Mouse (Mus musculus) spleen, adult 2 months (tissue): ENCODE measurements around the gene Sfswap. TPM values are rescaled to one million over a fixed set of nuclear protein-coding genes. Genes with fewer than 3 reads are reported as not detected.

ENCODE experiments used
- DNase-seq, 2 experiments: peaks; one replicate each; pipeline versions ENCODE4 v3.0.0 to v3.0.0-alpha.2; 2012 to 2021; ENCODE audit warnings: low spot score in 2 of 2, low read depth in 1 of 2
- H3K27ac ChIP-seq: fragments of 200-500 bp; 2 replicates; pipeline ENCODE4 v1.5.1; 2012; ENCODE audit warnings: low read length, inconsistent platforms; ENCODE audit not compliant: insufficient read depth
- H3K27me3 ChIP-seq: fragments of 200-500 bp; 2 replicates; pipeline ENCODE4 v1.6.1; 2012; ENCODE audit warnings: mild to moderate bottlenecking, moderate library complexity, low read length, inconsistent platforms; ENCODE audit not compliant: control insufficient read depth, insufficient read depth
- H3K36me3 ChIP-seq: fragments of 200-500 bp; 2 replicates; pipeline ENCODE4 v1.6.1; 2012; ENCODE audit warnings: mild to moderate bottlenecking, low read length, inconsistent platforms; ENCODE audit not compliant: control insufficient read depth, insufficient read depth
- H3K4me1 ChIP-seq: fragments of 200-500 bp; 2 replicates; pipeline ENCODE4 v1.6.1; 2011; ENCODE audit warnings: inconsistent platforms; ENCODE audit not compliant: control insufficient read depth, insufficient read depth, insufficient read length
- H3K4me3 ChIP-seq: fragments of 200-500 bp; 2 replicates; pipeline ENCODE4 v1.5.1; 2011; ENCODE audit warnings: mild to moderate bottlenecking, inconsistent platforms; ENCODE audit not compliant: insufficient read depth, insufficient read length; ENCODE audit errors: extremely low read depth
- CTCF ChIP-seq: fragments of 200-500 bp; IDR thresholded peaks from 2 replicates; pipeline ENCODE4 v1.5.1; 2011; ENCODE audit warnings: mild to moderate bottlenecking, inconsistent platforms; ENCODE audit not compliant: insufficient read depth, insufficient read length, insufficient replicate concordance; ENCODE audit errors: extremely low read depth
- POLR2A ChIP-seq: fragments of 200-500 bp; IDR thresholded peaks from 2 replicates; pipeline ENCODE4 v1.6.1; 2011; ENCODE audit warnings: low read depth, low read length, inconsistent platforms
- WGBS: fragments of 180-500 bp; shearing (Covaris S2); methylation state at CpG from one replicate; pipeline ENCODE4 v1.1.7; 2018; 5-methylcytosine and 5-hydroxymethylcytosine counted together
- polyA plus RNA-seq: library from polyadenylated mRNA; depleted of rRNA; stranded (reverse); fragments of >200 nt; gene quantifications from 2 replicates; pipeline ENCODE4 v1.2.3, GENCODE M21; 2012

Gene Sfswap
- polyA plus RNA-seq, 1 experiment, result 69.8 TPM

GRCm38 (mm10) chr5:129518180-129518579, 17.2 kb downstream of the Sfswap start:
- no peak overlapping the region for H3K4me3 ChIP-seq
- no peak overlapping the region for H3K27ac ChIP-seq
- H3K4me1 ChIP-seq, result no peaks in the 10 kb centered on the region
- H3K27me3 ChIP-seq, result no peaks in the 10 kb centered on the region
- H3K36me3 ChIP-seq, result peaks cover 44% of the 10 kb centered on the region
- no peak for DNase-seq
- TF ChIP-seq CTCF, result no peak
- no peak for TF ChIP-seq POLR2A
- 79% methylated on average over 4 of the region's 4 CpGs for WGBS

GRCm38 (mm10) chr5:129518786-129519185, 17.8 kb downstream of the Sfswap start:
- WGBS, result 97% methylated on average over 1 of the region's 1 CpGs
- no peak overlapping the region for H3K27ac ChIP-seq
- no peaks in the 10 kb centered on the region for H3K4me1 ChIP-seq

GRCm38 (mm10) chr5:129519591-129519990, 18.6 kb downstream of the Sfswap start:
- H3K4me3 ChIP-seq, result no peak overlapping the region
- H3K27me3 ChIP-seq, result no peaks in the 10 kb centered on the region
- H3K27ac ChIP-seq, result no peak overlapping the region
- H3K4me1 ChIP-seq, result no peaks in the 10 kb centered on the region
- 94% methylated on average over 2 of the region's 2 CpGs for WGBS
- no peak for DNase-seq
- peaks cover 38% of the 10 kb centered on the region for H3K36me3 ChIP-seq
- no peak for TF ChIP-seq POLR2A
- TF ChIP-seq CTCF, result no peak

More at GRCm38 (mm10) chr5:129518786-129519185, 17.8 kb downstream of the Sfswap start:
- no peak overlapping the region for H3K4me3 ChIP-seq
- no peaks in the 10 kb centered on the region for H3K27me3 ChIP-seq
- peaks cover 40% of the 10 kb centered on the region for H3K36me3 ChIP-seq
- TF ChIP-seq CTCF, result no peak
- TF ChIP-seq POLR2A, result no peak
- no peak for DNase-seq

- no peak for TF ChIP-seq CTCF
- no peak for TF ChIP-seq POLR2A
- peaks cover 27% of the 10 kb centered on the region for H3K36me3 ChIP-seq
- H3K4me1 ChIP-seq, result no peaks in the 10 kb centered on the region
- no peaks in the 10 kb centered on the region for H3K27me3 ChIP-seq
- DNase-seq, result no peak
- WGBS, result 86% methylated on average over 7 of the region's 7 CpGs
- no peak overlapping the region for H3K27ac ChIP-seq
- H3K4me3 ChIP-seq, result no peak overlapping the region
These were observed 20.5 kb downstream of the Sfswap start for GRCm38 (mm10) chr5:129521501-129521900.

- Histone ChIP-seq H3K27me3 (no peaks in the 10 kb centered on the region), H3K4me1 (no peaks in the 10 kb centered on the region), H3K27ac (no peak overlapping the region), H3K4me3 (no peak overlapping the region), H3K36me3 (peaks cover 25% of the 10 kb centered on the region)
- TF ChIP-seq POLR2A, result no peak
- no peak for TF ChIP-seq CTCF
- DNase-seq, result no peak
- 91% methylated on average over 3 of the region's 3 CpGs for WGBS
These were observed 20.9 kb downstream of the Sfswap start for GRCm38 (mm10) chr5:129521913-129522312.

- Histone ChIP-seq H3K36me3 (peaks cover 24% of the 10 kb centered on the region), H3K4me1 (no peaks in the 10 kb centered on the region), H3K27me3 (no peaks in the 10 kb centered on the region), H3K4me3 (no peak overlapping the region), H3K27ac (no peak overlapping the region)
- no peak for TF ChIP-seq CTCF
- no peak for TF ChIP-seq POLR2A
- WGBS, result 88% methylated on average over 3 of the region's 3 CpGs
- no peak for DNase-seq
These were observed 22.1 kb downstream of the Sfswap start for GRCm38 (mm10) chr5:129523166-129523565.

GRCm38 (mm10) chr5:129524751-129525150, 23.7 kb downstream of the Sfswap start:
- Histone ChIP-seq H3K27me3 (no peaks in the 10 kb centered on the region), H3K4me3 (no peak overlapping the region), H3K4me1 (no peaks in the 10 kb centered on the region), H3K36me3 (peaks cover 20% of the 10 kb centered on the region), H3K27ac (peak overlapping the region; percentile 22; the same call in 1 of the 2 replicates)
- TF ChIP-seq POLR2A (no peak), CTCF (no peak)
- no peak for DNase-seq
- 76% methylated on average over 5 of the region's 5 CpGs for WGBS
